ENCODE assay signal across 32 mouse cellular contexts in the genomic region with DNA sequence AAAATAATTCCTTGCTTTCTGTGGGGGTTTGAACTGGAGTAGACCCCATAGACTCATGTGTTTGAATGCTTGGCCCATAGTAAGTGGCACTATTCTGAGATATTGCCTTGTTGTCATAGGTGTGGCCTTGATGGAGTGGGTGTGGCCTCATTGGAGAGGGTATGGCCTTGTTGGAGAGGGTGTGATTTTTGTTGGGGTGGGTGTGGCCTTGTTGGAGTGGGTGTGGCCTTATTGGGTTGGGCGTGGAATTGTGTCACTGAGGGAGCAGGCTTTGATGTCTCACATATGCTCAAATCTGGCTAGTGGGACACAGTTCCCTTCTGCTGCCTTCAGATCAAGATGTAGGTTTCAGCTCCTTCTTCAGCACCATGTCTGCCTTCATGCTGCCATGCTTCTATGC.
"Had no signal": no experiment of that assay in that cellular context is flagged by ENCODE, and none has a peak within 500 bp of the region (broad histone marks: within the 10 kb centered on the region; RNA-seq: fewer than 3 reads in every experiment).

No protein-coding gene starts in this region.

- H3K4me3 ChIP-seq: limb, embryonic 10.5 days; limb, embryonic 12.5 days; limb, embryonic 13.5 days; limb, embryonic 15.5 days; liver, embryonic 12.5 days; liver, embryonic 13.5 days; liver, embryonic 15.5 days; lung, embryonic 15.5 days; megakaryocyte, embryonic 14.5 days; midbrain, embryonic 10.5 days; midbrain, embryonic 12.5 days; midbrain, embryonic 13.5 days; midbrain, embryonic 15.5 days; myocyte; neural tube, embryonic 12.5 days had no signal

- ATAC-seq: liver, embryonic 12.5 days; liver, postnatal 0 days; lung, postnatal 0 days; midbrain, embryonic 13.5 days; midbrain, embryonic 15.5 days; midbrain, embryonic 16.5 days had no signal

- H3K9me3 ChIP-seq: limb, embryonic 10.5 days; limb, embryonic 12.5 days; limb, embryonic 15.5 days; liver, embryonic 12.5 days; liver, embryonic 13.5 days; liver, embryonic 15.5 days; lung, embryonic 15.5 days; midbrain, embryonic 10.5 days; midbrain, embryonic 12.5 days; midbrain, embryonic 13.5 days; midbrain, embryonic 15.5 days; neural tube, embryonic 12.5 days had no signal

- H3K4me1 ChIP-seq: limb, embryonic 15.5 days; liver, embryonic 12.5 days; liver, embryonic 13.5 days; liver, embryonic 15.5 days; lung, embryonic 15.5 days; megakaryocyte, embryonic 14.5 days; neural tube, embryonic 12.5 days had no signal

- H3K27ac ChIP-seq: limb, embryonic 10.5 days; limb, embryonic 12.5 days; limb, embryonic 13.5 days; limb, embryonic 15.5 days; liver, embryonic 12.5 days; liver, embryonic 13.5 days; liver, embryonic 14.5 days; liver, embryonic 15.5 days; lung, embryonic 15.5 days; macrophage; midbrain, embryonic 10.5 days; midbrain, embryonic 12.5 days; midbrain, embryonic 13.5 days; midbrain, embryonic 15.5 days; neural tube, embryonic 12.5 days had no signal

- H3K9ac ChIP-seq: limb, embryonic 12.5 days; limb, embryonic 13.5 days; limb, embryonic 15.5 days; liver, embryonic 12.5 days; liver, embryonic 13.5 days; liver, embryonic 14.5 days; liver, embryonic 15.5 days; liver, postnatal 0 days; lung, embryonic 14.5 days; lung, embryonic 15.5 days; midbrain, embryonic 12.5 days; midbrain, embryonic 13.5 days; midbrain, embryonic 15.5 days; neural tube, embryonic 12.5 days had no signal

- H3K36me3 ChIP-seq: limb, embryonic 10.5 days; limb, embryonic 12.5 days; limb, embryonic 13.5 days; limb, embryonic 15.5 days; liver, embryonic 12.5 days; liver, embryonic 13.5 days; liver, embryonic 15.5 days; lung, embryonic 15.5 days; midbrain, embryonic 10.5 days; midbrain, embryonic 12.5 days; midbrain, embryonic 13.5 days; midbrain, embryonic 15.5 days; neural tube, embryonic 12.5 days had no signal

- H3K27me3 ChIP-seq: liver, embryonic 12.5 days; liver, embryonic 13.5 days; liver, embryonic 15.5 days; lung, embryonic 15.5 days; megakaryocyte, embryonic 14.5 days; midbrain, embryonic 15.5 days; neural tube, embryonic 12.5 days had no signal

- H3K4me2 ChIP-seq: limb, embryonic 12.5 days; limb, embryonic 13.5 days; limb, embryonic 15.5 days; liver, embryonic 11.5 days; liver, embryonic 12.5 days; liver, embryonic 13.5 days; liver, embryonic 15.5 days; lung, embryonic 14.5 days; lung, embryonic 15.5 days; midbrain, embryonic 11.5 days; midbrain, embryonic 12.5 days; midbrain, embryonic 13.5 days; midbrain, embryonic 15.5 days; neural tube, embryonic 12.5 days had no signal

- DNase-seq: left cerebral cortex, postnatal 4 days; liver; liver, embryonic 13.5 days; liver, postnatal 0 days; lung, adult 18-20 months; lung, adult 2 months; lung, embryonic 14.5 days; lung, postnatal 10 days; lung, postnatal 14 days; lung, postnatal 36 days; lung, postnatal 4 days; midbrain, embryonic 14.5 days had no signal
